Comparison of ENCODE assay signal across 22 mouse cellular contexts in the genomic region with DNA sequence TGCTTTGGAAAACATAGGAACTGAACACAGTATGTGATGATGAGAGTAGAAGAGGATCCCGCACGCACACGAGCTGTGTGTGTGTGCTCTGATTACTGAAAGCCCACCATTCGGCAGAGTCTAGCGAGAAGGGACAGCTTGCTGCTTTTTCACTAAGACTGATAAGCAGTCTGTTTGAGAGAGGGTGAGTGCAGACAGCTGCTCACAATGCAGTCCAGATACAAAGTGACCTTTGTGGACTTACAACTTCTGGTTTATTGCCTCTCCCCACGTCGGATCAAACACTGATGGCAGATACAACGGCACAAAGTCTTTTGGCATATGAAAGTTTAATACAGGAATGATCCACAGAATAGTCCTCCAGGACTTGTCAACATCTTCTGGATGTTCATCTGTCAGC.
"Had no signal": no experiment of that assay in that cellular context is flagged by ENCODE, and none has a peak within 500 bp of the region (broad histone marks: within the 10 kb centered on the region; RNA-seq: fewer than 3 reads in every experiment).

No protein-coding gene starts in this region.

- H3K4me3 ChIP-seq: layer of hippocampus, adult 2 months; limb, embryonic 10.5 days; limb, embryonic 13.5 days; liver, embryonic 12.5 days; liver, embryonic 15.5 days; lung, embryonic 15.5 days; megakaryocyte, embryonic 14.5 days; midbrain, embryonic 10.5 days; midbrain, embryonic 13.5 days had no signal

- H3K9ac ChIP-seq: limb, embryonic 13.5 days; liver, embryonic 12.5 days; liver, embryonic 15.5 days; lung, embryonic 15.5 days; midbrain, embryonic 13.5 days had no signal

- H3K27ac ChIP-seq: layer of hippocampus, adult 2 months; limb, embryonic 10.5 days; limb, embryonic 13.5 days; liver, embryonic 12.5 days; liver, embryonic 15.5 days; lung, embryonic 15.5 days; midbrain, embryonic 10.5 days; midbrain, embryonic 13.5 days; stomach, postnatal 0 days had no signal

- H3K4me1 ChIP-seq: limb, embryonic 10.5 days; limb, embryonic 13.5 days; liver, embryonic 12.5 days; liver, embryonic 15.5 days; lung, embryonic 15.5 days; midbrain, embryonic 13.5 days had no signal

- ATAC-seq: liver, embryonic 12.5 days; midbrain, embryonic 13.5 days; midbrain, embryonic 16.5 days had no signal

- H3K9me3 ChIP-seq: limb, embryonic 10.5 days; limb, embryonic 13.5 days; liver, embryonic 12.5 days; liver, embryonic 15.5 days; lung, embryonic 15.5 days; megakaryocyte, embryonic 14.5 days; midbrain, embryonic 10.5 days; midbrain, embryonic 13.5 days had no signal

- DNase-seq: kidney, postnatal 14 days; kidney, postnatal 4 days; layer of hippocampus, adult 9-11 months; liver; lung, adult 18-20 months; lung, postnatal 10 days; lung, postnatal 36 days; right cerebral cortex, postnatal 4 days; thymus, adult 2 months; thymus, postnatal 14 days; thymus, postnatal 4 days had no signal

- H3K27me3 ChIP-seq: limb, embryonic 13.5 days; liver, embryonic 12.5 days; liver, embryonic 15.5 days; lung, embryonic 15.5 days; megakaryocyte, embryonic 14.5 days; midbrain, embryonic 13.5 days had no signal

- H3K4me2 ChIP-seq: limb, embryonic 13.5 days; liver, embryonic 12.5 days; liver, embryonic 15.5 days; lung, embryonic 15.5 days; midbrain, embryonic 13.5 days had no signal
